Mouse (Mus musculus) thymus, adult 2 months (tissue): ENCODE results near the gene Rbms3. TPM values are rescaled to one million over a fixed set of nuclear protein-coding genes. Genes with fewer than 3 reads are reported as not detected.

Experiments used
- DNase-seq: peaks from one replicate; pipeline ENCODE4 v3.0.0; 2021
- H3K27ac ChIP-seq: fragments of 200-500 bp; 2 replicates; pipeline ENCODE4 v1.5.1; 2012; ENCODE audit warnings: low read length, control low read depth; ENCODE audit not compliant: control insufficient read depth, insufficient read depth
- H3K27me3 ChIP-seq: fragments of 200-500 bp; 2 replicates; pipeline ENCODE4 v1.6.1; 2012; ENCODE audit warnings: mild to moderate bottlenecking, low read length, moderate library complexity, mixed read lengths; ENCODE audit not compliant: control insufficient read depth, insufficient read depth
- H3K36me3 ChIP-seq: fragments of 200-500 bp; 2 replicates; pipeline ENCODE4 v1.6.1; 2012; ENCODE audit warnings: mild to moderate bottlenecking, low read length, moderate library complexity; ENCODE audit not compliant: control insufficient read depth, insufficient read depth
- H3K4me1 ChIP-seq: fragments of 200-500 bp; replicated peaks from 2 replicates; pipeline ENCODE4 v1.6.1; 2012; ENCODE audit warnings: low read length; ENCODE audit not compliant: control insufficient read depth, insufficient read depth
- H3K4me3 ChIP-seq: fragments of 200-500 bp; 2 replicates; pipeline ENCODE4 v1.5.1; 2012; ENCODE audit warnings: mild to moderate bottlenecking, low read length, control low read depth, moderate library complexity; ENCODE audit not compliant: control insufficient read depth, insufficient read depth
- CTCF ChIP-seq: fragments of 200-500 bp; IDR thresholded peaks from 2 replicates; pipeline ENCODE4 v1.5.1; 2012; ENCODE audit warnings: mild to moderate bottlenecking, control low read depth, low read length, moderate library complexity, borderline replicate concordance; ENCODE audit not compliant: control insufficient read depth, poor library complexity, insufficient read depth; ENCODE audit errors: extremely low read depth
- POLR2A ChIP-seq: fragments of 200-500 bp; IDR thresholded peaks from 2 replicates; pipeline ENCODE4 v1.6.1; 2012; ENCODE audit warnings: mild to moderate bottlenecking, low read length, control low read depth, moderate library complexity; ENCODE audit not compliant: control insufficient read depth, poor library complexity, insufficient read depth; ENCODE audit errors: extremely low read depth
- WGBS: fragments of 180-500 bp; shearing (Covaris S2); methylation state at CpG from one replicate; pipeline ENCODE4 v1.1.7; 2018; 5-methylcytosine and 5-hydroxymethylcytosine counted together
- polyA plus RNA-seq: library from polyadenylated mRNA; depleted of rRNA; stranded (reverse); fragments of >200 nt; gene quantifications from 2 replicates; pipeline ENCODE4 v1.2.3, GENCODE M21; 2012

Gene Rbms3
- polyA plus RNA-seq, 1 experiment = 10.9 TPM

GRCm38 (mm10) chr9:117508941-117509340 lies 120.8 kb downstream of the Rbms3 start:
- H3K27ac ChIP-seq = no peak overlapping the region
- no peak for TF ChIP-seq CTCF
- no peak for TF ChIP-seq POLR2A
- no peak overlapping the region for H3K4me3 ChIP-seq
- no peaks in the 10 kb centered on the region for H3K36me3 ChIP-seq
- 95% methylated on average over 11 of the region's 11 CpGs for WGBS
- no peaks in the 10 kb centered on the region for H3K27me3 ChIP-seq
- DNase-seq = no peak
- no peaks in the 10 kb centered on the region for H3K4me1 ChIP-seq

GRCm38 (mm10) chr9:117491866-117492265 lies 137.8 kb downstream of the Rbms3 start:
- 74% methylated on average over 2 of the region's 2 CpGs for WGBS

GRCm38 (mm10) chr9:117484396-117484795 lies 145.3 kb downstream of the Rbms3 start:
- peak; percentile 3 for DNase-seq
- no peaks in the 10 kb centered on the region for H3K36me3 ChIP-seq
- 95% methylated on average over 5 of the region's 5 CpGs for WGBS

More at GRCm38 (mm10) chr9:117491866-117492265, 137.8 kb downstream of the Rbms3 start:
- no peak for DNase-seq
- TF ChIP-seq CTCF (no peak), POLR2A (no peak)
- no peaks in the 10 kb centered on the region for H3K4me1 ChIP-seq
- H3K4me3 ChIP-seq = no peak overlapping the region
- H3K27me3 ChIP-seq = no peaks in the 10 kb centered on the region
- no peaks in the 10 kb centered on the region for H3K36me3 ChIP-seq
- H3K27ac ChIP-seq = no peak overlapping the region

GRCm38 (mm10) chr9:117476753-117477152 lies 153.0 kb downstream of the Rbms3 start:
- H3K4me3 ChIP-seq = no peak overlapping the region

More at GRCm38 (mm10) chr9:117484396-117484795, 145.3 kb downstream of the Rbms3 start:
- Histone ChIP-seq H3K27ac (no peak overlapping the region), H3K27me3 (no peaks in the 10 kb centered on the region), H3K4me3 (no peak overlapping the region), H3K4me1 (no peaks in the 10 kb centered on the region)
- no peak for TF ChIP-seq CTCF
- TF ChIP-seq POLR2A = no peak

GRCm38 (mm10) chr9:117452816-117453215 lies 176.9 kb downstream of the Rbms3 start:
- H3K27ac ChIP-seq = no peak overlapping the region
- no peaks in the 10 kb centered on the region for H3K4me1 ChIP-seq
- no peaks in the 10 kb centered on the region for H3K27me3 ChIP-seq
- H3K4me3 ChIP-seq = no peak overlapping the region
- no peak for DNase-seq
- TF ChIP-seq POLR2A (no peak), CTCF (no peak)
- no peaks in the 10 kb centered on the region for H3K36me3 ChIP-seq
- WGBS = 57% methylated on average over 10 of the region's 10 CpGs

More at GRCm38 (mm10) chr9:117476753-117477152, 153.0 kb downstream of the Rbms3 start:
- no peaks in the 10 kb centered on the region for H3K4me1 ChIP-seq
- H3K36me3 ChIP-seq = no peaks in the 10 kb centered on the region
- 92% methylated on average over 13 of the region's 13 CpGs for WGBS
- no peak for DNase-seq
- no peaks in the 10 kb centered on the region for H3K27me3 ChIP-seq
- TF ChIP-seq CTCF (no peak), POLR2A (no peak)
- no peak overlapping the region for H3K27ac ChIP-seq

- no peak overlapping the region for H3K27ac ChIP-seq
- H3K4me3 ChIP-seq = no peak overlapping the region
- no peaks in the 10 kb centered on the region for H3K36me3 ChIP-seq
- 87% methylated on average over 7 of the region's 7 CpGs for WGBS
- no peak for TF ChIP-seq POLR2A
- no peak for TF ChIP-seq CTCF
- no peaks in the 10 kb centered on the region for H3K4me1 ChIP-seq
- no peaks in the 10 kb centered on the region for H3K27me3 ChIP-seq
- DNase-seq = no peak
These were observed 187.1 kb downstream of the Rbms3 start for GRCm38 (mm10) chr9:117442611-117443010.

GRCm38 (mm10) chr9:117435856-117436255 lies 193.9 kb downstream of the Rbms3 start:
- H3K4me1 ChIP-seq = no peaks in the 10 kb centered on the region
- H3K36me3 ChIP-seq = no peaks in the 10 kb centered on the region
- no peak overlapping the region for H3K4me3 ChIP-seq
- no peaks in the 10 kb centered on the region for H3K27me3 ChIP-seq
- no peak for DNase-seq
- WGBS = 80% methylated on average over 2 of the region's 2 CpGs
- H3K27ac ChIP-seq = no peak overlapping the region
- TF ChIP-seq CTCF (no peak), POLR2A (no peak)
